Mouse (Mus musculus) lung, postnatal 10 days (tissue): ENCODE data around the gene Zfp872.
"Not testable (repeated sequence)": the region's sequence is repeated elsewhere in the genome, so short reads cannot be mapped to it uniquely, and the experiment has no call there.

Experiments
- DNase-seq: peaks from one replicate; pipeline ENCODE4 v3.0.0; 2021

The Zfp872 gene

DNA sequence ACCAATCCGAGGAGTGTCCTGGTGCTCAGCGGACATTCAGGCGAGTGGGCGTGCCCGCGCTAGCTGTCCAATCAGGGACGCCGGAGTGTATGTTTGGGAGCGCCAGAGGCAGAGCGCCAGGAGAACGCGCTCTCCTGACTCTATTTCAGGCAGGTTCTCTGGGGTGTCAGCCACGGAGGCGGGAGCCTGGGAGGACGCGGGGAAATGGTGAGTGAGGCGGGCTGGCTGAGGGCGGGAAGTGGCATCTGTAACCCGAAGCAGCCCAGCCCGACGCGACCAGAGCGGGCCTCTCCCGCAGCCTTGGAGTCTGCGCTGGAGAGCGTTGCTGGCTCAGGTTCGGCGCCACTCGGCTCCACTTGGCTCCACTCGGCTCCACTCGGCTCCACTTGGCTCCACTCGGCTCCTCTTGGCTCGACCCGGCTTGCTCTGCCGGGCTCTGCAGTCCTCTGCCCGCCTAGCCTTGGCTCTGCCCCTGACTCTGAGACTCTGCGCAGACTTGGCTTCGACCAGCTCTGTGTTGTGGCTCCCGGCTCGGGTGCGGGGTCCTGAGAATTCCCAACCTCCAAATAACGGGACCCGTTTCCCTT, at the start of gene Zfp872:
Gene Zfp872 (plus strand): TSS at position 66 of the 587 bp plus-strand sequence.
- peak; percentile 64 for DNase-seq

DNA sequence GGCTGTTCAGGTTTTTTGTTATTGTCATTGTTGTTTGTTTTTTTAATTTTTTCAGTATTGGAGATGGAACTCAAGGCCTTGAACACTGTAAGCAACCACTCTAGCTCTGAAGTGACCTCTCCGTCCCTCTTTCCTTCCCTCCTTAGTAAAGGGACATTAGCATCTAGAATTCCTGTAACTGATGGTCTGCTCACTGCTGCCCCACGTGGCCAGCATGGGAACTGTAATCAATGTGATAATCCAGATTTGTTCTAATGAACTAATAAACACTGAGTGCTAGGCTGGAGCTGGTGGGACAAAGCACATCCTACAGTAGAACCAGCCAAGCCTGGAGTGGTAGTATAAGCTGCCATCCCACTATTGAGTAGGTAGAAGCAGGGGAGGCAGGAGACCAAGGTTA, 49.4 kb upstream of the Zfp872 start:
- no peak for DNase-seq

DNA sequence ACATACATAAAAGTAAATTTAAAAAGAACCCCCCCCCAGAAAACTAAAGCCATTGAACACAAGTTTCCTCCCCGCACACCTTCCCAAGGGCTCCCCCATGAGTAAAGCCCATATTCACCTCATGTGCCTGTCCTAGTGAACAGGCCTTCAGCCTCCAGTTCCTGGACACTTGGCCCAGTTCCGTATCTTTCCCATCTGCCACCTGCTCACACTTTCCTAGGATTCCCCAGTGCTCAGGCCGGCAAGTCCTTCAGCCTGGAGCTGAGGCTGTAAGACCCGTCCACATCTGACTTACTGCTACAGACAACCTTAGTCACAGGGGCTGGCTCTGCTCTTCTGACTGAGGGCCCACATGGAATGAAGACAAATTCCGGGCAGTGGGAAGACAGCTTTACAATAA, 48.1 kb upstream of the Zfp872 start:
- DNase-seq: no peak

DNA sequence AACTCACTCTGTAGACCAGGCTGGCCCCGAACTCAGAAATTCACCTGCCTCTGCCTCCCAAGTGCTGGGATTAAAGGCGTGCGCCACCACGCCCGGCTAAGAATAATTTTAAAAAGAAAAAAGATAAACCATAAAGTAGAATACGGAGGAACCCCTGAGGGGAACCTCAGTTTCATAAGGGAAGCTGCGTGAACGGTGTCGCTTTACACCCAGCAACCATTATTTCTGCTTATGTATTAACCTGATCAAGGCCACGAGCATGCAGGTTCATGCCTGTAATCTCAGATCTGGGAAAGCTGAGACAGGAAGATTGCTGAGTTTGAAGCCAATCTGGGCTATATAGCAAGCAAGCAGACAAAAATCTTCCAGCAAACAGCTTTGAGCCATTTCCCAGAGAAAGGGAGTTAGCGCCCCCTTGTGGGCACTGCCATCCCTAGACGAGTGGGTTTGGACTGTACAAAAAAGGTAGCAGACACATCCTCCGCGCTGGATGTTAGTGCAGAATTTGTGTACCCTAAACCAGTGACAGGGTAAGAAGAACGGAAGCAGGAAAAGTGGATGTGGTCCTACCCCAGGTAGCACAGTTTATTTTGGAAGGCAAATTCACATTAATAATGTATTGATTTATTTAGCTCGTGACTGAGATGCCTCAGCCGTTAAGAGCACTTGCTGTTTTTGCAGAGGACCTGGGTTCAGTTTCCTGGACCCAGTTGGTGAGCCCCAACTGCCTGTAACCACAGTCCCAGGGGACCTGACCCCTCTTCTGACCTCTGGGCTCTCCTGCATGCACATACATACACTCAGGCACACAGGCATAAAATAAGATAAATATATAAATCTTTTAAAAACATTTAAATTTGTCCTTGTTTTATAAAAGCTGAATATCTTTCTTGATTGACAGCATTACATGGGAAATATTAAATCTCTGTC, 44.5 kb upstream of the Zfp872 start:
- peak; percentile 90 for DNase-seq

- DNase-seq: no peak
Observed at GRCm38 (mm10) chr9:22144304-22144965, 43.5 kb upstream of the Zfp872 start.

DNA sequence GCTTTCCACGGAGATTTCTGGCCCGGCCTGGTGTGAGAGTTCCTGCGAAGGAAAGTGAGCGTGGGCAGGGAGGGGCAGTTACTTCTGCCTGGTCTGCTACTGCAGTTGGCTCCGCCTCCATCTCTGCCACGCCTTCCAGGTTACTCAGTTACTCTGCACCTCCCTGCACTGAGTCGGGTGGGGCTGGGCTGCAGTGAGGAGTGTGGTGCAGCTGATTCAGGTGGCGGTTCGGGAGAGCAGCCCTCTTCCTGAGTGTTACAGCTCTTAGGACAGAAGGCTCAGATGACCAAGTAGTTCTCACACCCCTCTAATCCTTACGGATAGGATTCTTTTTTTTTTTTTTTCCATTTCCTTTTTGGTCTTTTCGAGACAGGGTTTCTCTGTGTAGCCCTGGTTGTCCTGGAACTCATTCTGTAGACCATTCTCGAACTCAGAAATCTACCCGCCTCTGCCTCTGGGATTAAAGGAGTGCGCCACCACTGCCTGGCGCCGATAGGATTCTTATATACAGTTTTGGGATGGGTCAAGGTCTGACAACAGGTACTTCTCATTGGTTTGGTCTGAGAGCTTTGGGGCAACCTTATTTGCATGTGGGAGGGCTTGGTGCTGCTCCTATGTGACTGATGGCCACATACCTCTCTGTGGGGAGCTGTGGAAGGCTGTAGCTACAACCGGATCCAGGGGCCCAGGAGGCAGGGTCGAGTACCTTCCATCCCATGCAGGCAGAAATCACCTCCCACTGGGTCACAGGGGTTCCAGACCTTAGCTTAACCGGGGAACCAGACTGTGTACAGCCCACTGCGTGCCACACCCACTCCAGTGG, 38.3 kb upstream of the Zfp872 start:
- DNase-seq: no peak

GRCm38 (mm10) chr9:22150249-22150693, 37.6 kb upstream of the Zfp872 start:
- not testable (repeated sequence) for DNase-seq

DNA sequence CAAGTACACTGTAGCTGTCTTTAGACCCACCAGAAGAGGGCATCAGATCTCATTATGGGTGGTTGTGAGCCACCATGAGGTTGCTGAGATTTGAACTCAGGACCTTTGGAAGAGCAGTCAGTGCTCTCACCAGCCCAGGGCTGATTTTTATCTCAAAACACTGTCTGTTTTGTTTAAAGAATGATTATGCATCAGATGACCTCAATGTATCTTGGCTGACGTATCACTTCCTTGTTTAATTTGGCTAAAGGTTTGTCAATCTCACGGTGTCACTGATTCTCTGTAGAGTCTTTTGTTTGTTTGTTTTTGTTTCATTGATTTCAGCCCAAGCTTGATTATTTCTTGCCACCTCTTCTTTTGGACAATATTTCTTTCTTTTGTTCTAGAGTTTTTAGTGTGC, 36.9 kb upstream of the Zfp872 start:
- DNase-seq: no peak

DNA sequence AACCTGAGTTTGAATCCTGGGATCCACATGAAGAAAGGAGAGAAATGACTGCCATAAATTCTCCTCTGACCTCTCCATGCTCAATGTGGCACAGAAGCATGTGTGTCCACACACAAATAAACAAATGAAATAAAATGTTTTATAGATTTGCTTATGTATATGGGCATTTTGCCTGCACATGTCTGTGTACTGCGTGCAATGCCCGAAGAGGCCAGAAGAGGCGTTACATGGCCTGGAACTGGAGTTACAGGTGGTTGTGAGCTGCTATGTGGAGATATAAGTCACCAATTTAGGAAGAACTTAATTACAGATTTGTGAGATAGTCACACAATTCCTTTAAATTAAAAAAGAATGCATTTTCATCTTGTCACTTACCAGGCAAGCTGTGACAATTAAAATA, 34.1 kb upstream of the Zfp872 start:
- DNase-seq: no peak

GRCm38 (mm10) chr9:22155614-22156013, 32.3 kb upstream of the Zfp872 start:
- DNase-seq: peak; percentile 83

- peak; percentile 100 for DNase-seq
Observed at GRCm38 (mm10) chr9:22156497-22157245, 31.2 kb upstream of the Zfp872 start, which contains the start of gene Pigyl. TSS of gene Pigyl (plus strand) at chr9:22156846.

GRCm38 (mm10) chr9:22157516-22158265, 30.2 kb upstream of the Zfp872 start:
- DNase-seq: peak; percentile 6

- DNase-seq: no peak
Observed at GRCm38 (mm10) chr9:22161299-22161698, 26.6 kb upstream of the Zfp872 start.

DNA sequence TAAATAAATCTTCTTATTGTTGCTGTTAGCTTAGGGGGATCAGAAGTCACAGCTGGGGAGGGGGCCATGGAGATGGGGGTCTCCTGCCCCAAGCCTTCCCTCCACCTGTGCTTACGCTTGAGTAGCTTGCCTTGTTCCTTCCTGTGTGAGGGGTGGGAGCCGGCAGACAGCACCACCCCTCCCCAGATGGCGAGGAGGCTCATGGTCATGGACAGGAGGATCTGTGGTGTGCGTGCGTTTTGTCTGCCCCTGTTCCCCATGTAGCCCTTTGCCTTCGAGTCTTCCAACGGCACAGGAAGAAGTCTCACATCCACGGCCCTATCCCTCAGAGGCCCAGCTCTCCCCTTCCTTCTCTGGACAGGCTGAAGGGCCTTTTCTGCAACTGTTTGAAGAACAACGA, 25.6 kb upstream of the Zfp872 start:
- no peak for DNase-seq

- no peak for DNase-seq
Observed at GRCm38 (mm10) chr9:22162912-22163311, 25.0 kb upstream of the Zfp872 start.

GRCm38 (mm10) chr9:22164711-22165668, 22.9 kb upstream of the Zfp872 start:
- peak; percentile 41 for DNase-seq

- no peak for DNase-seq
Observed at GRCm38 (mm10) chr9:22165964-22166363, 21.9 kb upstream of the Zfp872 start.

GRCm38 (mm10) chr9:22166686-22167085, 21.2 kb upstream of the Zfp872 start:
- no peak for DNase-seq

DNA sequence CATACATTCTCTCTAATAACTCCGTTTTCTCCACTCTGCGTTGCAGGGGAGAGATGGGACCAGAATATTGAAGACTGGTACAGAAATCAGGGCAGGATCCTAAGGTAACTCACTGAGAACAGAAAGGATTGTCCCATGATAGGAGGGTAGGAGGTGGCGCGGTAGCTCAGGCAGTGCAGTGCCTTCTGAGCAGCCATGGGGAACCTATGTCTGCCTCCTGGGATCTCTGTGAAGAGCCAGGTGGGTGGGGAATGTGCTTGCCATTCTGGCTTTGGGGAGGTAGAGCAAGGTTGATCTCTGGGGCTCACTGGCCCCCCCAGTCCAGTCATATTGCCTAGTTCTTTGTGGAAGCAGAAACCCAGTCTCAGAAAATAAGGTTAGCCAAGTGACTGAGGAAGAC, 20.1 kb upstream of the Zfp872 start:
- no peak for DNase-seq

DNA sequence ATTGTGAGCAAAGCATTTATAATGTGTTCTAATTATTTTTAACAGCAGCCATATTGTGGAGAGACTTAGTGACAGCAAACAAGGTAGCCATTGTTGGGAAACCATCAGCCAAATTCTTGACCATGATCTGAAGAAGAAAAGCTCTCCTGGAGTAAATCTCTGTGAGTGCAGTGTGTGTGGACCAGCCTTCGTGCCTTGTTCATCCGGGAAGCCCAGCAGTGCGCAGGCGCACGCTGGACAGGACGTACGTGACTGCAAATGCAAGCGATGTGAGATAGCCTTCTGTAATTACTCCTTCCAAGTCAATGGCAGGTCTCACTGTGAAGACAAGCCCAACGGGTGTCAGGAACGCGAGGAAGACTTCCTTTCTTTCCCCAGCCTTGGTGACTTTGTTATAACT, 18.6 kb upstream of the Zfp872 start:
- DNase-seq: no peak
